Mouse (Mus musculus) forebrain, embryonic 16.5 days (tissue): Measurements from ENCODE around the gene Nop10. TPM values are rescaled to one million over a fixed set of nuclear protein-coding genes. Genes with fewer than 3 reads are reported as not detected.
A peak's percentile ranks its signal among the peaks of the same experiment; 100 is the strongest.

Experiments
- ATAC-seq: fragments of 200-750 bp; cut with Nextera tagmentation; 2 replicates; pipeline ENCODE4 v1.8.0; 2017; ENCODE audit warnings: mild to moderate bottlenecking, moderate library complexity
- H3K27ac ChIP-seq: fragments of 300-500 bp; sonication (generic); 2 replicates; pipeline ENCODE4 v1.5.1; 2014; ENCODE audit warnings: low read length, control low read depth
- H3K27me3 ChIP-seq: fragments of 300-500 bp; sonication (generic); replicated peaks from 2 replicates; pipeline ENCODE4 v1.6.1; 2014; ENCODE audit warnings: low read length; ENCODE audit not compliant: control insufficient read depth, insufficient read depth
- H3K36me3 ChIP-seq: fragments of 300-500 bp; sonication (generic); 2 replicates; pipeline ENCODE4 v1.6.1; 2014; ENCODE audit not compliant: control insufficient read depth, insufficient read depth
- H3K4me1 ChIP-seq: fragments of 300-500 bp; sonication (generic); replicated peaks from 2 replicates; pipeline ENCODE4 v1.6.1; 2014; ENCODE audit warnings: low read length; ENCODE audit not compliant: control insufficient read depth, insufficient read depth
- H3K4me2 ChIP-seq: fragments of 300-500 bp; sonication (generic); 2 replicates; pipeline ENCODE4 v1.6.1; 2014; ENCODE audit warnings: mild to moderate bottlenecking, low read length, control low read depth
- H3K4me3 ChIP-seq: fragments of 300-500 bp; sonication (generic); replicated peaks from 2 replicates; pipeline ENCODE4 v1.5.1; 2014; ENCODE audit warnings: mild to moderate bottlenecking, low read length, control low read depth
- H3K9ac ChIP-seq: fragments of 300-500 bp; sonication (generic); replicated peaks from 2 replicates; pipeline ENCODE4 v1.6.1; 2014; ENCODE audit warnings: low read depth, low read length, control low read depth
- H3K9me3 ChIP-seq: fragments of 300-500 bp; sonication (generic); 2 replicates; pipeline ENCODE4 v1.6.1; 2016; ENCODE audit warnings: low read length; ENCODE audit not compliant: control insufficient read depth
- WGBS: fragments of 180-500 bp; shearing (Covaris S2); extraction: QIAGEN DNeasy Blood & Tissue Kit; methylation state at CpG from one replicate; pipeline ENCODE4 v1.1.7; 2014; 5-methylcytosine and 5-hydroxymethylcytosine counted together
- polyA plus RNA-seq: library from polyadenylated mRNA; unstranded; fragments of >200 nt; fragmentation: Nextera tagmentation; extraction: Ambion mirVana; gene quantifications from 2 replicates; pipeline ENCODE4 v1.2.1, GENCODE M21; 2015

Nop10 gene
- polyA plus RNA-seq: 157 and 169 TPM in 2 replicates

DNA sequence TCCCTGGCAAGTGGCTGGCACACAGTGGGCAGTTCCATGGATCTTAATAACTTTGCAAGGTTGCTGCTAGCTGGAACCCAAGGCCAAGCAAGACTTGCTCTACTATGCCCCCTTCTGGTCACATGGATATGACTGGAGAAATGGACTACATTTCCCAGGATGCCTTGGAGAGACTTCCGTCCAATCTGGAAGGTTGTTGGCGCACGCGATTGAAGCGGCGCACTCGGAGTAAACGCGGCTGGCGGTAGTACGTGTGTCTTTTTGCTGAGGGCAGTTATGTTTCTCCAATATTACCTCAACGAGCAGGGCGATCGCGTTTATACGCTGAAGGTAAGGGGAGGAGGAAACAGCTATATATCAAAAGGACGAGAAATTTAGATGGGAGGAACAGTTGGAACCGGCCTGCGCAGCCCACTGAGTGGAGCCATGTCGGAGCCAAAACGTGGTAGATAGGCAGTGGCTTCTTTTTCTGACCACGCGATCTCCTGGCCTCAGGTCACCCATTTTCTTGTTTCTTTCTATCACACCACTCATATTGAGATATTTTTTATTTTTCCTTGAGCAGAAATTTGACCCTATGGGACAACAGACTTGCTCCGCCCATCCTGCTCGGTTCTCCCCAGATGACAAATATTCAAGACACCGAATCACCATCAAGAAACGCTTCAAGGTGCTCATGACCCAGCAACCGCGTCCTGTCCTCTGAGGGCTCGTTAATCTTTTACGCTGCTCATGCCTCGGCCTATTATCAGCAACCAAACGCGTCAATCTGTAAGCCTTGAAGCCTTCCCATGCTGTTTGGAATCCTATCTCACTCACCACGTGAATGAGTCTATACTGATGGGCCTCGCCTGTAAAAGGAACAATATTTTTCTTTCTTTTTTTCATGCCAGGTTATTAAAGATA is at the start of gene Nop10:
Gene Nop10 (plus strand): TSS at position 179 of the 906 bp plus-strand sequence.
- WGBS: 0% methylated on average over 36 of the region's 36 CpGs
- peaks cover 17% of the 10 kb centered on the region for H3K4me1 ChIP-seq
- H3K9ac ChIP-seq: peak within 1 kb of the TSS; percentile 65
- H3K9me3 ChIP-seq: no peaks in the 10 kb centered on the region
- H3K27ac ChIP-seq: peak within 1 kb of the TSS; percentile 57
- H3K27me3 ChIP-seq: no peaks in the 10 kb centered on the region
- peak within 1 kb of the TSS; percentile 73 for H3K4me3 ChIP-seq
- peak; percentile 66 for ATAC-seq
- H3K4me2 ChIP-seq: peak within 1 kb of the TSS; percentile 71
- H3K36me3 ChIP-seq: no peaks in the 10 kb centered on the region

GRCm38 (mm10) chr2:112215977-112216376 is 45.7 kb upstream of the Nop10 start:
- Histone ChIP-seq H3K4me2 (no peak overlapping the region), H3K4me1 (no peaks in the 10 kb centered on the region), H3K9me3 (no peaks in the 10 kb centered on the region), H3K27ac (no peak overlapping the region), H3K27me3 (no peaks in the 10 kb centered on the region), H3K9ac (no peak overlapping the region), H3K4me3 (no peak overlapping the region), H3K36me3 (no peaks in the 10 kb centered on the region)
- peak; percentile 63 for ATAC-seq
- 3% methylated on average over 1 of the region's 1 CpGs for WGBS

- Histone ChIP-seq H3K9ac (no peak overlapping the region), H3K4me2 (no peak overlapping the region), H3K36me3 (no peaks in the 10 kb centered on the region), H3K4me3 (no peak overlapping the region), H3K4me1 (no peaks in the 10 kb centered on the region), H3K27me3 (no peaks in the 10 kb centered on the region), H3K27ac (no peak overlapping the region), H3K9me3 (no peaks in the 10 kb centered on the region)
- ATAC-seq: no peak
- 83% methylated on average over 6 of the region's 6 CpGs for WGBS
Measured at GRCm38 (mm10) chr2:112217614-112218013, 44.1 kb upstream of the Nop10 start.

DNA sequence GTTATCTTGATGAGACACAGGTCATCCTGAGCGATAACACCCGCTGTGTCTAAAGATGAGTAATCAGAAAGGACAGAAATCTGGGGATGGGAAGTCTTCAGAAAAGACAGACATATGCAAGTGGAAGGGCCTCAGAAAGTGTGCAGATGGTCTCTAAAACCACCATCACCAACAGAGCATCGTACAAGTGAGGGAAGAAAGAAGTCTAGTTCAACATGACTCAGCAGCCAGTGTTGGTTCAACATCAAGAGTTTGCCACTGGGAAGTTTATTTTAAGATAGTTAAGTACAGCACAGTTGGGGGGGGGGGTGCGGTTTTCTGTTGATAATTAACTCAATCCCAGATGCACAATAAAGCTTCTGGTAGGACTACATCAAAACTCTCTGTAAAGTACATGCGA is 40.8 kb upstream of the Nop10 start:
- Histone ChIP-seq H3K4me2 (no peak overlapping the region), H3K36me3 (no peaks in the 10 kb centered on the region), H3K9ac (no peak overlapping the region), H3K4me1 (no peaks in the 10 kb centered on the region), H3K4me3 (no peak overlapping the region), H3K27ac (no peak overlapping the region), H3K27me3 (no peaks in the 10 kb centered on the region), H3K9me3 (no peaks in the 10 kb centered on the region)
- WGBS: 90% methylated on average over 5 of the region's 5 CpGs
- ATAC-seq: no peak

DNA sequence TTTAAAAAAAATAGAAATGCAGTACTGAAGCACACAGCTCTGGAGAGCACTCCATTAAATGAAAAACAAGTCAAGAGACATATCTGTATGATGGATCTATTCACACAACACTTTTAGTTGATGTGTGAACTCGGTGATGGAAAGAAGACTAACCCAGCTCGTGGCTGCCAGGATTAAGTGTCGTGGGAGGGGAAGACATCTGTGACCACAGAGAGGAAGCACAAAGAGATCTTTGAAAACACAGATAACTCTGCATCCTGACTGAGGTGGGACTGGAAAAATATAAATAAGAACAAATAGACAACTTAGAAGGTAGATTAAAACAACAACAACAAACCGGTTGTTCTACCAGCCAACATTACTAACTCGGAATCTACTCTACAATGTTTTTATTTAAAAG is 39.1 kb upstream of the Nop10 start:
- no peaks in the 10 kb centered on the region for H3K36me3 ChIP-seq
- ATAC-seq: no peak
- H3K4me3 ChIP-seq: no peak overlapping the region
- 80% methylated on average over 5 of the region's 5 CpGs for WGBS
- H3K27ac ChIP-seq: no peak overlapping the region
- no peaks in the 10 kb centered on the region for H3K27me3 ChIP-seq
- H3K9me3 ChIP-seq: no peaks in the 10 kb centered on the region
- H3K4me1 ChIP-seq: no peaks in the 10 kb centered on the region
- no peak overlapping the region for H3K4me2 ChIP-seq
- no peak overlapping the region for H3K9ac ChIP-seq

GRCm38 (mm10) chr2:112224356-112224755 is 37.4 kb upstream of the Nop10 start:
- Histone ChIP-seq H3K27me3 (no peaks in the 10 kb centered on the region), H3K36me3 (no peaks in the 10 kb centered on the region), H3K4me1 (no peaks in the 10 kb centered on the region), H3K27ac (no peak overlapping the region), H3K4me3 (no peak overlapping the region), H3K9ac (no peak overlapping the region), H3K4me2 (no peak overlapping the region), H3K9me3 (no peaks in the 10 kb centered on the region)
- WGBS: 67% methylated on average over 4 of the region's 4 CpGs
- ATAC-seq: no peak

- no peak overlapping the region for H3K4me2 ChIP-seq
- ATAC-seq: no peak
- no peak overlapping the region for H3K9ac ChIP-seq
- no peaks in the 10 kb centered on the region for H3K4me1 ChIP-seq
- 92% methylated on average over 1 of the region's 1 CpGs for WGBS
- no peak overlapping the region for H3K27ac ChIP-seq
- H3K4me3 ChIP-seq: no peak overlapping the region
- no peaks in the 10 kb centered on the region for H3K9me3 ChIP-seq
- H3K36me3 ChIP-seq: no peaks in the 10 kb centered on the region
- no peaks in the 10 kb centered on the region for H3K27me3 ChIP-seq
Measured at GRCm38 (mm10) chr2:112232623-112233022, 29.1 kb upstream of the Nop10 start.

DNA sequence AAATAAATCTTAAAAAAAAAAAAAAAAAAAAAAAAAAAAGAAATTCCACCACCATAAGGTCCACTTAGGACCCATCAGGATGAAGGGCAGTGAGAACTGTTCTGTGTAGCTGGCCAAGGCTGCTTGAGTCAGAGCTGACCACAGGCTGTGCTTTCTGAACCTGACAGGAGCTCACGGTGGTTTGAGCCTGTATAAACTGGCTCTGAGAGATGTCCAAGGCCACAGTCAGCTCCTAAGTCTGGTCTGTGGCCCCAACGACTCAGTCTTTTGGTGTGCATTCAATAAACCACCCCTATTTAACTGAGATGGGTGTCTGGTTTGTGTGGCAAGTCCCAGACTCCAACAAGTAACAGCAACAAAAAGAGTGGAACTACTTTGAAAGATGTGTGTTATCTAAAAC is 25.1 kb upstream of the Nop10 start:
- Histone ChIP-seq H3K27me3 (no peaks in the 10 kb centered on the region), H3K27ac (no peak overlapping the region), H3K9me3 (no peaks in the 10 kb centered on the region), H3K4me3 (no peak overlapping the region), H3K36me3 (no peaks in the 10 kb centered on the region), H3K4me2 (no peak overlapping the region), H3K9ac (no peak overlapping the region), H3K4me1 (peaks cover 13% of the 10 kb centered on the region)
- no peak for ATAC-seq
- WGBS: 84% methylated on average over 2 of the region's 2 CpGs

DNA sequence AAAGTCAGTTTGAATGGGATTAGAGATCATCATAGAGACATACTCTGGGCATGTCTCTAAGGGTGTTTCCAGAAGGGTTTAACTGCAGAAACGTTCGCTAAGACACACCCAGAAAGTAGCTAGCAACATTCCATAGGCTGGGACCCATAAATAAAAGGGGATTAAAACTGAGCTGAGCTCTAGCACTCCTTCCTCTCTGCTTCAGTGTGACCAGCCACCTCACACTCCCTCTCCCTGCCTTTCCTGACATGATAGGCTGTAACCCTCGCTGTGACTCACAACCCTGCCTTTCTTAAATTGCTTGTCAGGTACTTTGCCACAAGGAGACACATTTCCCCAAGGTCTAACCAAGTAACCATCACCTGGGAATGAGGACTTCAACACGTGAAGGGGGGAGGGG is 23.7 kb upstream of the Nop10 start:
- Histone ChIP-seq H3K4me3 (no peak overlapping the region), H3K36me3 (no peaks in the 10 kb centered on the region), H3K9ac (no peak overlapping the region), H3K9me3 (no peaks in the 10 kb centered on the region), H3K4me2 (no peak overlapping the region), H3K27me3 (no peaks in the 10 kb centered on the region), H3K27ac (no peak overlapping the region), H3K4me1 (peaks cover 13% of the 10 kb centered on the region)
- ATAC-seq: no peak
- WGBS: 16% methylated on average over 4 of the region's 4 CpGs
